10 mouse cellular contexts compared by ENCODE assay signal in genomic region chr12:7543281-7543981, GRCm38 (mm10).
DNase-seq lines count a peak whose midpoint lies in the region; ATAC-seq and TF ChIP-seq lines count a peak whose summit lies in the region.
"Had no signal": no experiment of that assay in that cellular context is flagged by ENCODE, and none has a peak within 500 bp of the region (broad histone marks: within the 10 kb centered on the region; RNA-seq: fewer than 3 reads in every experiment).

No protein-coding gene starts in this region.

- peak; percentile 2 to 39 for DNase-seq in heart, adult 18-20 months
- no peak for DNase-seq in heart, postnatal 36 days
- DNase-seq in liver, adult 2 months (ENCODE audit: extremely low read depth, low read depth, low spot score), result peak; percentile 18
- peak; percentile 57 for DNase-seq in R1 (ENCODE audit: low read depth, low spot score)
- DNase-seq in lung, postnatal 14 days, result peak; percentile 2
- DNase-seq in gastrocnemius, postnatal 4 days (ENCODE audit: low spot score in 2 of 2), result no peak
- DNase-seq in c-Kit-positive CD71-positive TER-119-positive erythroid progenitor cells, embryonic 14.5 days (ENCODE audit: low spot score), result no peak

- no peak overlapping the region for H3K4me2 ChIP-seq in liver, embryonic 12.5 days

- intact Hi-C loops in heart, postnatal 36 days (cut with DNase I), result loop anchor here (10.0 kb wide), 1 partner anchor 231 kb away; no protein-coding TSS in a partner anchor

- H3K9me3 ChIP-seq in liver, embryonic 12.5 days (replicated peaks), result no peaks in the 10 kb centered on the region
- H3K9me3 ChIP-seq: megakaryocyte, embryonic 14.5 days had no signal

- H3K36me3 ChIP-seq in liver, adult 2 months (ENCODE audit: control insufficient read depth, insufficient read depth, low read length), result no peaks in the 10 kb centered on the region
- H3K36me3 ChIP-seq in liver, embryonic 12.5 days, result no peaks in the 10 kb centered on the region

- peak; percentile 36 for TF ChIP-seq CTCF in liver, adult 2 months (IDR thresholded peaks at IDR 0.05; ENCODE audit: low read depth, low read length)

- TF ChIP-seq POLR2A in liver, adult 2 months (IDR thresholded peaks at IDR 0.05; ENCODE audit: extremely low read depth, insufficient read depth, low read length), result no peak

- no peaks in the 10 kb centered on the region for H3K27me3 ChIP-seq in liver, adult 2 months (ENCODE audit: control insufficient read depth, insufficient read depth, low read length)
- no peaks in the 10 kb centered on the region for H3K27me3 ChIP-seq in liver, embryonic 12.5 days (replicated peaks)
- H3K27me3 ChIP-seq: megakaryocyte, embryonic 14.5 days had no signal

- 49% methylated on average over 8 of the region's 8 CpGs for WGBS in liver, adult 2 months
- WGBS in liver, embryonic 12.5 days (ENCODE audit: insufficient replicate concordance), result 43% methylated on average over 8 of the region's 8 CpGs

- H3K4me1 ChIP-seq in liver, adult 2 months (ENCODE audit: control insufficient read depth, insufficient read depth, low read length), result no peaks in the 10 kb centered on the region
- H3K4me1 ChIP-seq in liver, embryonic 12.5 days, result no peaks in the 10 kb centered on the region
- H3K4me1 ChIP-seq: megakaryocyte, embryonic 14.5 days had no signal

- no peak for ATAC-seq in liver, embryonic 12.5 days
- ATAC-seq: activated CD4-positive, CD25-positive, alpha-beta regulatory T cell, adult 4 months had no signal

- H3K9ac ChIP-seq in liver, adult 2 months (ENCODE audit: low read depth, low read length), result no peak overlapping the region
- no peak overlapping the region for H3K9ac ChIP-seq in liver, embryonic 12.5 days

- H3K79me2 ChIP-seq in liver, adult 2 months (ENCODE audit: control insufficient read depth, insufficient read depth, low read length), result no peaks in the 10 kb centered on the region

- H3K4me3 ChIP-seq in liver, adult 2 months (ENCODE audit: insufficient read depth, low read depth, low read length), result no peak overlapping the region
- no peak overlapping the region for H3K4me3 ChIP-seq in liver, embryonic 12.5 days
- H3K4me3 ChIP-seq: megakaryocyte, embryonic 14.5 days had no signal

- H3K27ac ChIP-seq in liver, adult 2 months (replicated peaks; ENCODE audit: insufficient read depth, low read depth, low read length), result no peak overlapping the region
- no peak overlapping the region for H3K27ac ChIP-seq in liver, embryonic 12.5 days

Comparison
In these comparisons a context has a peak if more than half of its experiments do, and no peak if none do; other contexts are left out.
1. DNase-seq: peak in heart, adult 18-20 months (2 of 2), liver, adult 2 months (single experiment), R1 (single experiment) and lung, postnatal 14 days (single experiment); none in heart, postnatal 36 days (0 of 2), gastrocnemius, postnatal 4 days (0 of 2) and c-Kit-positive CD71-positive TER-119-positive erythroid progenitor cells, embryonic 14.5 days (single experiment).